Mouse (Mus musculus) midbrain, embryonic 16.5 days (tissue): ENCODE measurements around the gene Trim25. TPM values are rescaled to one million over a fixed set of nuclear protein-coding genes. Genes with fewer than 3 reads are reported as not detected.
"Not testable (repeated sequence)": the region's sequence is repeated elsewhere in the genome, so short reads cannot be mapped to it uniquely, and the experiment has no call there.

Source experiments
- ATAC-seq: fragments of 200-750 bp; cut with Nextera tagmentation; 2 replicates; pipeline ENCODE4 v1.8.0; 2017; ENCODE audit warnings: moderate TSS enrichment
- H3K27ac ChIP-seq: fragments of 300-500 bp; sonication (generic); 2 replicates; pipeline ENCODE4 v1.5.1; 2014; ENCODE audit warnings: mild to moderate bottlenecking, low read length, mixed read lengths
- H3K27me3 ChIP-seq: fragments of 300-500 bp; sonication (generic); 2 replicates; pipeline ENCODE4 v1.6.1; 2014; ENCODE audit warnings: low read depth, low read length, mixed read lengths; ENCODE audit not compliant: control insufficient read depth, insufficient read depth
- H3K36me3 ChIP-seq: fragments of 300-500 bp; sonication (generic); 2 replicates; pipeline ENCODE4 v1.6.1; 2014; ENCODE audit warnings: mild to moderate bottlenecking, low read length, moderate library complexity, mixed read lengths; ENCODE audit not compliant: control insufficient read depth, insufficient read depth
- H3K4me1 ChIP-seq: fragments of 300-500 bp; sonication (generic); 2 replicates; pipeline ENCODE4 v1.6.1; 2014; ENCODE audit warnings: mild to moderate bottlenecking, low read length, mixed read lengths; ENCODE audit not compliant: control insufficient read depth, insufficient read depth
- H3K4me2 ChIP-seq: fragments of 300-500 bp; sonication (generic); 2 replicates; pipeline ENCODE4 v1.6.1; 2014; ENCODE audit warnings: mild to moderate bottlenecking, low read length, mixed read lengths
- H3K4me3 ChIP-seq: fragments of 300-500 bp; sonication (generic); 2 replicates; pipeline ENCODE4 v1.5.1; 2014; ENCODE audit warnings: low read depth, mild to moderate bottlenecking, low read length, moderate library complexity, mixed read lengths
- H3K9ac ChIP-seq: fragments of 300-500 bp; sonication (generic); 2 replicates; pipeline ENCODE4 v1.6.1; 2014; ENCODE audit warnings: low read depth, low read length, mixed read lengths
- H3K9me3 ChIP-seq: fragments of 300-500 bp; sonication (generic); replicated peaks from 2 replicates; pipeline ENCODE4 v1.6.1; 2014; ENCODE audit warnings: mild to moderate bottlenecking, low read length, mixed read lengths; ENCODE audit not compliant: control insufficient read depth, poor library complexity, severe bottlenecking
- WGBS: fragments of 180-500 bp; shearing (Covaris S2); extraction: QIAGEN DNeasy Blood & Tissue Kit; methylation state at CpG from one replicate; pipeline ENCODE4 v1.1.7; 2014; 5-methylcytosine and 5-hydroxymethylcytosine counted together
- polyA plus RNA-seq: library from polyadenylated mRNA; unstranded; fragments of >200 nt; fragmentation: Nextera tagmentation; extraction: Ambion mirVana; gene quantifications from 2 replicates; pipeline ENCODE4 v1.2.1, GENCODE M21; 2015

Gene Trim25
- polyA plus RNA-seq, 1 experiment from 2014 or later: 3.8 TPM

- ATAC-seq, H3K9me3 ChIP-seq, H3K9ac ChIP-seq, H3K27me3 ChIP-seq, H3K4me2 ChIP-seq, H3K4me3 ChIP-seq, H3K27ac ChIP-seq, H3K4me1 ChIP-seq: not testable (repeated sequence)
- peaks cover 52% of the 10 kb centered on the region for H3K36me3 ChIP-seq
- 94% methylated on average over 6 of the region's 7 CpGs for WGBS
These were observed 41.9 kb downstream of the Trim25 start for GRCm38 (mm10) chr11:89041073-89041472.

- peaks cover 60% of the 10 kb centered on the region for H3K36me3 ChIP-seq
- no peaks in the 10 kb centered on the region for H3K27me3 ChIP-seq
- H3K9ac ChIP-seq: no peak overlapping the region
- WGBS: 89% methylated on average over 7 of the region's 7 CpGs
- no peak overlapping the region for H3K4me3 ChIP-seq
- 0 out of 2 replicates have a peak, but pooled peaks cover 6% of the 10 kb centered on the region for H3K9me3 ChIP-seq
- ATAC-seq: no peak
- no peaks in the 10 kb centered on the region for H3K4me1 ChIP-seq
- H3K27ac ChIP-seq: no peak overlapping the region
- no peak overlapping the region for H3K4me2 ChIP-seq
These were observed 43.9 kb downstream of the Trim25 start for GRCm38 (mm10) chr11:89043046-89043445.

- not testable (repeated sequence) for H3K4me3 ChIP-seq, H3K27me3 ChIP-seq, H3K4me2 ChIP-seq, H3K9ac ChIP-seq, H3K27ac ChIP-seq, H3K9me3 ChIP-seq, H3K4me1 ChIP-seq, ATAC-seq
- 100% methylated on average over 3 of the region's 3 CpGs for WGBS
- peaks cover 53% of the 10 kb centered on the region for H3K36me3 ChIP-seq
These were observed 46.3 kb downstream of the Trim25 start for GRCm38 (mm10) chr11:89045501-89045900.

- H3K4me3 ChIP-seq: no peak overlapping the region
- H3K4me2 ChIP-seq: no peak overlapping the region
- 94% methylated on average over 3 of the region's 3 CpGs for WGBS
- no peak overlapping the region for H3K9ac ChIP-seq
- H3K9me3 ChIP-seq: 0 out of 2 replicates have a peak, but pooled peaks cover 6% of the 10 kb centered on the region
- ATAC-seq: no peak
- no peak overlapping the region for H3K27ac ChIP-seq
- peaks cover 51% of the 10 kb centered on the region for H3K36me3 ChIP-seq
- H3K4me1 ChIP-seq: no peaks in the 10 kb centered on the region
- no peaks in the 10 kb centered on the region for H3K27me3 ChIP-seq
These were observed 46.8 kb downstream of the Trim25 start for GRCm38 (mm10) chr11:89046021-89046420.

- H3K4me3 ChIP-seq: no peak overlapping the region
These were observed 52.6 kb downstream of the Trim25 start for GRCm38 (mm10) chr11:89051767-89052166.

GRCm38 (mm10) chr11:89055931-89056690 lies 56.9 kb downstream of the Trim25 start:
- no peak for ATAC-seq
- H3K4me3 ChIP-seq: no peak overlapping the region
- no peak overlapping the region for H3K9ac ChIP-seq
- no peaks in the 10 kb centered on the region for H3K9me3 ChIP-seq
- H3K27me3 ChIP-seq: no peaks in the 10 kb centered on the region
- 74% methylated on average over 13 of the region's 13 CpGs for WGBS
- H3K36me3 ChIP-seq: peaks cover 18% of the 10 kb centered on the region
- no peak overlapping the region for H3K4me2 ChIP-seq
- peaks cover 34% of the 10 kb centered on the region for H3K4me1 ChIP-seq
- H3K27ac ChIP-seq: no peak overlapping the region

More at GRCm38 (mm10) chr11:89051767-89052166, 52.6 kb downstream of the Trim25 start:
- H3K27ac ChIP-seq: no peak overlapping the region
- H3K27me3 ChIP-seq: no peaks in the 10 kb centered on the region
- H3K9ac ChIP-seq: no peak overlapping the region
- no peak overlapping the region for H3K4me2 ChIP-seq
- WGBS: 92% methylated on average over 6 of the region's 6 CpGs
- H3K9me3 ChIP-seq: no peaks in the 10 kb centered on the region
- H3K4me1 ChIP-seq: peaks cover 8% of the 10 kb centered on the region
- no peak for ATAC-seq
- H3K36me3 ChIP-seq: peaks cover 40% of the 10 kb centered on the region

GRCm38 (mm10) chr11:89058515-89059270 lies 59.5 kb downstream of the Trim25 start:
- peaks cover 34% of the 10 kb centered on the region for H3K4me1 ChIP-seq
- no peak for ATAC-seq
- peak overlapping the region; percentile 93 for H3K4me3 ChIP-seq
- 76% methylated on average over 11 of the region's 11 CpGs for WGBS
- H3K27ac ChIP-seq: no peak overlapping the region
- H3K27me3 ChIP-seq: no peaks in the 10 kb centered on the region
- H3K9ac ChIP-seq: peak overlapping the region; percentile 96
- H3K36me3 ChIP-seq: peaks cover 15% of the 10 kb centered on the region
- H3K4me2 ChIP-seq: peak overlapping the region; percentile 97
- no peaks in the 10 kb centered on the region for H3K9me3 ChIP-seq

GRCm38 (mm10) chr11:89059919-89060422 lies 60.8 kb downstream of the Trim25 start:
- H3K9ac ChIP-seq: peak overlapping the region; percentile 96
- no peaks in the 10 kb centered on the region for H3K9me3 ChIP-seq
- H3K4me3 ChIP-seq: peak overlapping the region; percentile 93
- WGBS: 0% methylated on average over 33 of the region's 33 CpGs
- H3K27me3 ChIP-seq: no peaks in the 10 kb centered on the region
- peak overlapping the region; percentile 97 for H3K4me2 ChIP-seq
- ATAC-seq: peak; percentile 81
- H3K36me3 ChIP-seq: peaks cover 5% of the 10 kb centered on the region; the same call in 1 of the 2 replicates
- peak overlapping the region; percentile 81 for H3K27ac ChIP-seq
- peaks cover 34% of the 10 kb centered on the region for H3K4me1 ChIP-seq
